Mouse (Mus musculus) kidney, postnatal 14 days (tissue): ENCODE data around the gene Rassf2.

Experiments used
- DNase-seq: peaks from one replicate; pipeline ENCODE4 v3.0.0; 2022; ENCODE audit warnings: mixed read lengths

The Rassf2 gene

DNA sequence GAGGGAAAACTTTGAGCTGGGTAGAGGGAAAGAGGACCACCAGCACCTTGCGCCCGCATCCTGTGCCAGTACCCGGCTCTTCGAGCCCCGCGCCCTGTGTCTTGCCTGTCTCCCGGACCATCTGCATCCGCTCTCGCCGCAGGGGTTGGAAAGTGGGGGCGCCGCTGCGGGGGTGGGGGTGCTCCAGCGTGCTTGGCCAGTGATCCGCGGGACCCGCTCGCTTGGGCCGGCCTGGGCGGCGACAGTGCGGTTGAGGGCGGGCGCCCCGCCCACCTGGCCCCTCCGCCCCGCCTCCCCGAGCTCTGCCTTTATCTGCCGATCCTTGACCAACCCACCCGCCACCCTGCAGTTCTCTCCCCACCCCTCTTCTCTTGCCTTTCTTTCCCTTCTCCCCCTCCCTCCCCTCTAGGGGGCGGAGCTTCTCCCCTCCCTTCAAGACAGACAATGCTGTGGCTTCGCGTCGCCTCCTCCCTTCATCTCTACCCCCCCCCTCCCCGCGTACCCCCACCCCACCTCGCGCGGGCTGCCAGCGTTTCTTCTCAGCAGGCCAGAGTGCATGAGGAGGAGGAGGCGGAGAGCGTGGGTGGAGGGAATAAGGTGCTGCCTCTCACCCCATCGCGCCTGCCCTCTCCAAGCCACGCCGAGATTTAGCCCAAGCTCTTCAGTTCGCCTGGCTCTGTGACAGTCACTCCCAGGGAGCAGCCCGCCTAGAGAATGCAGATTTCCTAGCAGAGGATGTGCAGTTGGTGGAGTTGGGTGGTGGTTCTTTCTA, at the start of gene Rassf2:
Rassf2 (minus strand) TSS at position 613 of the 772 bp plus-strand sequence.
- peak; percentile 75 for DNase-seq

DNA sequence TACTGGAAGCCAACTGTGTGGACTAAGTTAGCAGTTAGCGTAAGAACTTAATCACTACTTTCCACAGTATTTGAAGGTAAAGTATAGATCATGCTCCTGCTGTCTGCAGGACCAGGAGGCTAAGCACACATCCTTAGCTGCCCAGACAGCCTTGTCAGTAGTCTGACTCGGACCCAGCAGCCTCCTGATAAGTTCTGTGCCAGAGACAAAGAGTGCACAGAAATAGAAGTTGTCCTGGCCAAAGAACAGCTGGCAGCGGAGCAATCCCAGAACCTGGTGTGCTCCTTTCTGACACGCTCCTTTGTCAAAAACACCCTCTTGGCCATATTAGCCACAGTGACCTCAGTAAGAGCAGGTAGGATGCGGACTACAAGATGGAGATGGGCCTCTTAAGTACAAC, 49.1 kb upstream of the Rassf2 start:
- DNase-seq, result no peak

- no peak for DNase-seq
These were observed 43.0 kb upstream of the Rassf2 start for GRCm38 (mm10) chr2:132073052-132073451.

- no peak for DNase-seq
These were observed 40.1 kb upstream of the Rassf2 start for GRCm38 (mm10) chr2:132069985-132070735.

DNA sequence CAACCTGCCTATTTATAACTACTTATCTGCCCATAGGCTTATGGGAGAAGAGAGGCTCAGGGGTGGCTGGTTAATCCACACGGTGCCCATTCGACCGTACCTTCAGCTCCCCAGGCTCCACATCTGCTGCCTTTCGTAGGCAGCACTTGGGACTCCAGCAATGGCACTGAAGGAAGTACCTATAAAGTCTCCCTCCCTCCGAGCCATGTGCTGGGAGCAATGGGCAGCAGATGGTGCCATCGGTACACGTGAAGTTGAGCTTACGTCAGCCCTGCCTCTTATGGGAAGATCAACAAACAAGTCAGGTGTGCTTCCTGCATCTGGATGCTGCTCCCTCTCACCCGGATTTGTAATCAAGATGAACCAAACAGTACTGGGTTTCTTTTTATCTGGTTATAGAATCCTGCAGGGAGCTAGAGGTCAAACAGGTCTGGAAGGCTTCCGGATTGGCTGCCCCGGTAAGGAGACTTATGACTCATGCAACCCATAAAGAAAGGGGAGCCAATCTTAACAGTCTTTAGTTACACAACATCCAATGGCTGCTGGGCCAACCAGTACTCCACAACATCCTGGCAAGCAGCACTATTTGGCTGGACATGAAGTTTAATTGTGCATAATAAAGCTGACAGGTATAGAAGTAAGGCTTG, 34.2 kb upstream of the Rassf2 start:
- no peak for DNase-seq

DNA sequence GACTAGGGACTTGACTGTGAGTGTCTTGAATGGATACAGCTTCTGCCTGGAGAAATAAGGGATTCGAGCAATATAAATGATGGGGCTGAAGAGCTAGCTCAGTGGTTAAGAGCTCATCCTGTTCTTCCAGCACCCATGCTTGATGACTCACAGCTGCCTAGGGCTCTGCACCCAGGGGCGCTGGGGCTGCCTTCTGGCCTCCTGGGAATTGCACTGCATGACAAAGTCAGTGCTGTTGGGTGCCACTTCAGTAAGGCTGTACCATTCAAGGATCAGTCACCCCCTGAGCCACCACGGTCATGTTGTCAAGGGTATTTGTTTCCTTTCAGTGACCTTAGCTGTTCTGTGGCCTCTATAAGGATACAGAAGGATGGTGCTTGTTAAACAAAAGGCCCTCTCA, 33.7 kb upstream of the Rassf2 start:
- no peak for DNase-seq

- no peak for DNase-seq
These were observed 31.8 kb upstream of the Rassf2 start for GRCm38 (mm10) chr2:132061884-132062283.

GRCm38 (mm10) chr2:132059919-132060318, 29.9 kb upstream of the Rassf2 start:
- no peak for DNase-seq

DNA sequence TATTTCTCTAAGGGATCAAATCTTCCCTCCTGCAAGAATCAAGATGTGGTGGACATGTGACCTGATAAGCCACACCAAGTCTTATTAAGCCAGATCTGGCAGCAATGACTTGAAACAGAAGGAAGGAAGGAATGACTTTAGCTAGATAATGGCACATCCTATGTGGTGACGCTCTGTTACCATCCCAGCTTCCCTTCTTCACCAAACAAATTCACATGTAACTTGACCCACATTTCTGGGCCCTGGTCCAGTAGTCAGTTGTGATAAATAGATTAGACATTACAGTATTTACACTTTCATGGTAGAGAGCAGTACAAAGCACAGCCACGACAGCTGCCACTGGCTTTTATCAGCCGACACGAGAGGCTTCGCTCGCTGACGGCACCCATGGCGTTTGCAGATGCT, 25.3 kb upstream of the Rassf2 start:
- DNase-seq, result no peak

GRCm38 (mm10) chr2:132053824-132054223, 23.8 kb upstream of the Rassf2 start:
- no peak for DNase-seq

GRCm38 (mm10) chr2:132051798-132052197, 21.7 kb upstream of the Rassf2 start:
- no peak for DNase-seq

DNA sequence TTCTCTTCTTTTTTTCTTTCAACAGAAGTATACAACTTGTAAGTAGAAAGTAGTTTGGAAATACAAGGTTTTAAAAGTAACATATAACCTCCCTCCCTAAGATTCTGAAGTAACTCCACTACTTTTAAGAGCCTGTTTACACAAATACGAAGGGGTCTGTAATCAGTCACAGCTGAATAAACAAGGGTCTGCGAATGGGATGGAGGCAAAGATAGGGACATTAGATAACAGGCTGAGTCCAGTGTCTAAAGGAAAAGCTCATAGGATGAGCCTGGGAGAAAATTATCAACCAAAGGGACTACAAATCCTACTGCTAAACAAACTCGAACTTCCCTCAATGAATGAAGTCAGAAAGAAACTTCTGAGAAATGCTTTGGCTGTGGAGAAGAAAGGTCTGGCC, 19.9 kb upstream of the Rassf2 start:
- DNase-seq, result no peak

DNA sequence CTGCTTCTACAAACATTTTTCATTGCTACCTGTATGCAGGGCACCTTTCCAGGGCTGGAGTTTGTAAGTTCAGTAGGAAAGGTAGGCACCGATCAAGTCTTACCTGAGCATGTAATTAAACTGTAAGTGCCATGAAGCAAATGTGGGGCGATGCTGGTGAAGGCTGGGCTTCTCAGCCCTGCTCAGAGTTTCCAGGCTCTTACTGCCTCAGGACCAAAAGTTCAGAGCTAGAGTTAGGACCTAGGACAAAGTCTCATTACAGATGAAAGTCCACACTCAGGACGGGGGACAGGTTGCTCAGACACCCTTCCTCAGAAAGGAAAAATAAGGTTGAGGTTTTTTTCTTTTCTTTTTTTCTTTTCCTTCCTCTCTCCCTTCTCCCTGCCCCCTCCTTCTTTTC, 19.4 kb upstream of the Rassf2 start:
- DNase-seq, result peak; percentile 24

DNA sequence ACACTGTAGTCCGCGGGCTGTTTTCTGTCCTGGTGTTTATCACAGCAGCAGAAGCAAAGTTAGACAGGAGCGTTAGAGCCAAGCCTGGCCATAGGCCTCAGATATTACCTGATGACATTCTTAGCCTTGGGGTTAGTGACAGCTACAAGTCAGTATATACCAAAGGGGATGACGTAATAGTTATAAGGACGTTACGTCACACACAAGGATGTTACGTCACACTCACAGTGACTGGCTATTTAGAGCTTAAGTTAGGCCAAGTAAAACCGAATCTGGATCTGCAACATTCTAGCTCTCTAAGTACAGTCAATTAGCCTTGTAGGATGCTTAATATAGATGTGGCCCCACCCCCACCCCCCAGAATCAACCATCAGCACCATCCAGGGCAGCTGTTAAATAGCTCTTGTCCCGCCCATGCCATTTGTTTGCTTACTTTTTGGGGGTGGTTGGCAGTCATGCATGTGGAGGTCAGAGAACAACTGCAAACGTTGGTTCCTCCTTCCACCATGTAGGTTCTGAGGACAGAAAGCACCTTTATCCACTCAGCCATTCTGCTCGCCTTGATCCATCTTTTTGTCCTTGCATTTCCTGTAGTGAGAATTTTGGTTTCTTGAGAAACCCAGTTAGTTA, 18.2 kb upstream of the Rassf2 start:
- DNase-seq, result no peak

- no peak for DNase-seq
These were observed 17.3 kb upstream of the Rassf2 start for GRCm38 (mm10) chr2:132047364-132047763.

GRCm38 (mm10) chr2:132046659-132047058, 16.6 kb upstream of the Rassf2 start:
- DNase-seq, result no peak

DNA sequence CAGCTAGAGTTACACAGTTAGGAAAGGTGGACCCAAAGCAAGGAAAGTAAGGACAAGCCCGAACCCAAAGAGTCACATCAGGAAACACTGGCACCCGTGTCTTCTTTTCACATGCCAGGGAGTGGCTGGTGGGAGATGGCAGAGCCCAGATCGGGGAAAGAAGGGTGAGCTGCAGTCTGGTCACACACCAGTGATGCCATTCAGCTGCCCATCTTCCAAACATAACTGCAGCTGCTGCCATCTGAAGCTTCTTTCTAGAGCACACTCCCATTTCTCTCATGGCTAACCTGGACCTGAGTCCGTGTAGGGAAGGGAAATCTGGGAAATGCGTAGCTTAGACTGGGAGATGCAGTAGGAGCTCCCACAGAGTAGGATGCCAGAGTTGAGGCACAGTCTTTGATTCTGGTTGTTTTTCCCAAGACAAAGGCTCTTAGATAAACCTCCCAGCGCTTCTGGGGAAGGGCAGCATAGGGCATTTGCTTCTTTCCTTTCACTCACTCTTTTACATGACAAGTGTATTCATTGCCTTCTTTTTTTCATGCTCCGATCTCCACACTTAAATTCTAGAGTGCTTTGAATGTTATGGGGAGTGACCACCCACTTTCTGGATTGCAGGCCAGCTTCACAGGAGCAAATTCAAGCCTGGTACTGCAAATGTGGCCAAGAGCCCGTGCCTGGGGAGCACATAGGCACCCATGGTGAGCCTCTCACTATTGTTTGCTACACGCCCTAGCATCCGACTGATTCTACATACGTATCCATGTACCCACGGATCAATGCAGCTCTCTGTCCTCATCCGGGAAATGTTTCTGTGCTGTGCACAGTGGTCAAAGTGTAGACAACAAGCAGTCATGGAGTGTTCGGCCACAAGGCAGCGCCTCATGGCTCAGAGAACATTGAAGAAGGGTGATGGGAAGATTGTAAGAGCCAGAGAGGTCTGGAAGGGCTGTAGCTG, 14.5 kb upstream of the Rassf2 start:
- DNase-seq, result no peak

DNA sequence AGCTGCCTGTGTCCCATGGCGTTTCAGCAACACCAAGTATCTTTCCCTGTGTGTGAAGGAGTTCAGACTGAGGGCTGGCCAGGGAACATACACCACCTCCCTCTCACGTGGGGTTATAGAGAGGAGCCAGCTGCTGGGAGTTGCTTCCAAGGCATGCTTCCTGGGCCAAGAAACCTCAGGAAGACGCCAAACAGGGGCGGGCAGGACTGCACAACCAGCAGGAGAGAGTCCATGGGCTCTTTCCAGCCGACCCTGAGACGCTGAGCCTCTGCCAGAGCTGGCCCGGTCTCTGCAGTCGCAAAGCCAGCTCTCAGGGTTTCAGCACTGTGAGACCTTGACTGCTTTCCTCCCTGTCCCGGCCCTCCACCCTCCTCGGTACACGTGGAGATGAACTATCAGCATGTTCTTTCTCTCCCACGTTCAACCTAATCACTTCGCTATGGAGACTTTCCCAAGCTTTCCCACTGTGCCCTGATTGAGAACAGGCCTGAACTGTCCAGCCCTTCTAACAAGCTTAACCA, 13.1 kb upstream of the Rassf2 start:
- peak; percentile 55 for DNase-seq

GRCm38 (mm10) chr2:132039894-132040293, 9.8 kb upstream of the Rassf2 start:
- DNase-seq, result no peak

DNA sequence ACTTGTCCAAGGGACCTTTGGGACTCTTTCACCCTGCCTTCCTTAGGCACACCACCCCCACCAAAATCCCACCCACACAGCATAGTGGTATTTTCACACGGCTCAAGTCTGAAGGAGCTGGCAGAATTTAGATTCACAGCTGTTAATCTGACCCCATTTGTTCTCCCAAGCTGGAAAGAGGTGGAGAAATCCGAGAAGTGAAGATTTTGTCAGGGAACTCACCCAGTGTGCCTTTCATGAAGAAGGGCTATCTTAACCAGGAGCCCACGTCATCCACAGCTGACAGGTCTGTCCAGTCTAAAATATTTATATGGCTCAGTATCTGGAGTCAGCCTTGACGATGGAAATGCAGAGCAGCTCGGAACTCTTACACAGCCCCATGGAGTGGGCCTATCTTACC, 6.3 kb upstream of the Rassf2 start:
- DNase-seq, result no peak

DNA sequence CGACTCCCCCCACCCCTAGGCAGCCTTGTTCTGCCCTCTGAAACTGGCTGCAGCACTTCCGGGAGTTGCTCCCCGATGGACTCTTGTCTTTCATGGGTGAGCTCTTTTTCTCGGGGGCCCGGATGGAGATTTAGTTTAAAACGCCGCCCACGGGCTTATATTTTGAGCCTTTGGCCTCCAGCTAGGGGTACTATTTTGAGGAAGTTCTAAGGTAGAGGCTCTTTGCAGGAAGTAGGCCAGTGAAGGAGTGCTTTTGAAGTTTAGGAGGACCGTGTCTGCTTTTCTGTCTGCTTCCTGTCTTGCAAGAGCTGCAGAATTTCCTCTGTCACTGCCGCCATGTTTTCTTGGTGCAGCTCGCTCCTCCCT, 5.4 kb upstream of the Rassf2 start:
- DNase-seq, result no peak
